Mouse (Mus musculus) adrenal gland, postnatal 4 days (tissue): ENCODE measurements around the gene Cd68. TPM values are rescaled to one million over a fixed set of nuclear protein-coding genes. Genes with fewer than 3 reads are reported as not detected.
"Not testable (repeated sequence)": the region's sequence is repeated elsewhere in the genome, so short reads cannot be mapped to it uniquely, and the experiment has no call there.

ENCODE experiments used
- DNase-seq, 2 experiments: peaks; one replicate each; pipeline ENCODE4 v3.0.0; 2021 to 2022; ENCODE audit warnings: low spot score in 2 of 2, mixed read lengths in 2 of 2
- microRNA-seq: library from miRNA; unstranded; fragments of <30 nt; microRNA quantifications from one replicate; pipeline ENCODE4 v1.2.0, GENCODE M21; 2021
- total RNA-seq, 2 experiments: library from RNA; stranded (reverse); gene quantifications; 2 replicates each; pipeline ENCODE4 v1.2.3; 2021

Cd68 gene
- total RNA-seq, 2 experiments from 2014 or later: 11.9 to 12.5 TPM

GRCm38 (mm10) chr11:69632284-69633089, 33.5 kb downstream of the Cd68 start, which contains the start of gene Fxr2:
Fxr2 (plus strand) TSS chr11:69632990.
- peak; percentile 99 to 100 for DNase-seq

- no peak for DNase-seq
These were observed 36.2 kb downstream of the Cd68 start for GRCm38 (mm10) chr11:69629802-69630201.

GRCm38 (mm10) chr11:69628286-69628685, 37.7 kb downstream of the Cd68 start:
- DNase-seq: peak in 1 of 2 experiments; percentile 50

DNA sequence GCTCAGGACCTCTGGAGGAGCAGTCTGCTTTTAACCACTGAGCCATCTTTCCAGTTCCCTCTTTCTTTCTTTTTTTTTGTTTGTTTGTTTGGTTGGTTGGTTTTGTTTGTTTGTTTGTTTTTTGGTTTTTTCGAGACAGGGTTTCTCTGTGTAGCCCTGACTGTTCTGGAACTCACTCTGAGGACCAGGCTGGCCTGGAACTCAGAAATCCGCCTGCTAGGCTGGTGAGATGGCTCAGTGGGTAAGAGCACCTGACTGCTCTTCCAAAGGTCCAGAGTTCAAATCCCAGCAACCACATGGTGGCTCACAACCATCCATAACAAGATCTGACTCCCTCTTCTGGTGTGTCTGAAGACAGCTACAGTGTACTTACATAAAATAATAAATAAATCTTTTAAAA, 41.6 kb downstream of the Cd68 start:
- DNase-seq: not testable (repeated sequence)

DNA sequence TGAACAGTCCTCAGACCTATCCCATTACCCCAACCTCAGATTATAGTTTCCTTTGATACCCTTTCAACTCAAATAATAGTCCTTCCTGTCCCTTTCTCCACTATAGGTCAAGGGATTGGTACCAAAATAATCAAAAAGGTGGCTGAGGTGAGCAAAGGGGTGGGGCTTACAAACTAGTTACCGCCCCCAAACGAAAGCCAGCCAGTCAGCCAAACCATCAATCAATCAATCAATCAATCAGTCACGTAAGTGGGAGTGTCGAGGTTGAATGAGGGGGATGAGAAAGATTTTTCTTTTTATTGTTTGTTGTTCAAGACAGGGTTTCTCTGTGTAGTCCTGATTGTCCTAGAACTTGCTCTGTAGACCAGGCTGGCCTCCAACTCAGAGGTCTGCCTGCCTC, 42.9 kb downstream of the Cd68 start:
- no peak for DNase-seq

DNA sequence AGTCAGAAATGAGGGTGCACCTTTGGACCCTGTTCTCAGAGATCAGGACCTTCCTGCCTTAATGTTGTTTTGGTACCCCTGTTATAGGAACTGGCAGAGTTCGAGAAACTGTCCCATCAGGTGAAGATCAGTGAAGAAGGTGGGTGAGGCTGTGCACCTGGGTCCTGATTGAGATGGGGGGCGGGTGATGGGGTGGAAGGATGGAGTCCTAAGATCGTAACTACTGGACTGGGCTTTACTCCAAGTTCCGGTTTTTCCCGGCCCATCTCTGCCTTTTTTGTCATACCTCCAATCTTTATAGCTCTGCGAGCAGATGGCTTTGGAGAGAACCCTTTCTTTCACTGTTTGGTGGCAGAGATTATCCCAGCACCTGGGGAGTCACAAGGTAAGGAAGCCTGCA, 43.5 kb downstream of the Cd68 start:
- no peak for DNase-seq

DNA sequence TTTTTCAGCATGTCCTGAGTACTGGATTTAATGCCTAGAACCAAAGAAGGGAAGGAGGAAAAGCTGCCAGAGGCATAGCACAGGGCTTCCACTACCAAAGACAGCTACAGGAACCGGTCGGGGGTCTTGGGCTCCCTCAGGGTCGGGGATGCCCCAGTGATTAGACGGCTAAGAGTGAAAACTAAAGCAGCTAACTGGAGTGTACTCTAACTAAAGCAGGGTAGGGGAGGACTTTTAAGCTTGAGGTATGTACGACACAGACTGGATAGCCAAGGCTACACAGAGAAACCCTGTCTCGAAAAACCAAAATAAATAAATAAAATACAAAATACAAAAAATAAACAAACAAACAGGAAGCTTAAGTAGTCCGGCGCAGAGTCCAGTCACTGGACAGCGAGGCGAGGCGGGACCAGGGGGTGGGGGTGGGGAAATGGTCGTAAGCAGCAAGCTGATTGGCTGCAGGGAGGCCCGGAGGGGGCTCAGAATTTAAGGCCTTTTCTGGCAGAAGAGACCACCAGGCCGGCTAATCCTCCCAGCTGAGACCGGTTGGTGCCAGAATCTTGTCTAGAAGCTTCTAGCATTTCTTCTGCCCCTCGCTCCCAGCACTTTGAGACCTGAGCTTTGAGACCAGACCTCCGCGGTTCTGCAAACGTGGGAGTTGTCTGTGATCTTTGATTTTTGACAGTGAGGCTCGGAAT, 44.2 kb downstream of the Cd68 start, which contains the start of gene Sat2:
Gene Sat2, plus strand, starts transcription at position 454 of the 698 bp plus-strand sequence.
- DNase-seq: peak in 1 of 2 experiments; percentile 30

- DNase-seq: no peak
These were observed 45.4 kb downstream of the Cd68 start for GRCm38 (mm10) chr11:69620394-69621081.

- no peak for DNase-seq
These were observed 48.1 kb downstream of the Cd68 start, which contains the start of gene Shbg for GRCm38 (mm10) chr11:69617805-69618204. Shbg (minus strand) TSS chr11:69617905.

DNA sequence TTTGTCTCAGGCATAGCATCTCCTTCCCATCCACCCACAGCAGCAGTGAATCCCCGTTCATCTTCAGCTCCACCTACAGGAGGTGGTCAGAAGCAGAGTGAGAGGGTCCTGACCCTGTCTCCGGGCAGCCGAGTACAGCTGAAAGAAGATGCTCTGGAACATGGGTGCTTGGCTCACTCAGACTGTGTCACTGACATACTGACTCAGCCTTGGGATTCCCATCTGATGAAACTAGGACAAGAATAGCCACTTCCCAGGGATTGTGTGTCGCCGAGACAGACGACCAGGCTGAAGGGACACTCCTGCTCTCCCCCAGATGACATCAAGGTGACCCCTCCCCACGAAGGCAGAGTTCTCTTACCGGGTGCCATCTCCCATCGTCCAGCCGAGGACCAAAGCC, 49.2 kb downstream of the Cd68 start:
- DNase-seq: no peak

GRCm38 (mm10) chr11:69614257-69614588, 51.7 kb downstream of the Cd68 start:
- DNase-seq: not testable (repeated sequence)

Small RNA genes within 50 kb of the gene (microRNA-seq; reads per million reads assigned to microRNA genes)
- 3.7 reads per million, percentile 10 among the genes with 10 or more reads in this experiment for gene Mir1934
- not detected for gene Mir467f

Other genes with a start within 250 kb of the Cd68 start
- gene Dnah2, start 117.0 kb downstream of the Cd68 start, total RNA-seq: 1 to 10 TPM; 1.1 to 1.7 TPM
- 1 to 10 TPM; 9.4 to 9.6 TPM for gene Efnb3, start 105.9 kb downstream of the Cd68 start, total RNA-seq
- 10 to 100 TPM; 13.0 to 13.1 TPM for gene Wrap53, start 85.9 kb downstream of the Cd68 start, total RNA-seq
- 100 to 1,000 TPM in 1 of 2 experiments, 10 to 100 TPM in 1; 92.4 to 101 TPM for gene Trp53, start 85.8 kb downstream of the Cd68 start, total RNA-seq
- 10 to 100 TPM; 74.6 to 83.4 TPM for gene Atp1b2, start 60.2 kb downstream of the Cd68 start, total RNA-seq
- gene Shbg, start 48.2 kb downstream of the Cd68 start, total RNA-seq: under 1 TPM in 1 of 2 experiments, not detected in 1; 0.59 TPM
- gene Sat2, start 44.1 kb downstream of the Cd68 start, total RNA-seq: 10 to 100 TPM; 18.3 to 20.9 TPM
- gene Fxr2, start 33.2 kb downstream of the Cd68 start, total RNA-seq: 100 to 1,000 TPM in 1 of 2 experiments, 10 to 100 TPM in 1; 89.3 to 111 TPM
- gene Sox15, start 10.8 kb downstream of the Cd68 start, total RNA-seq: under 1 TPM; 0.62 to 0.73 TPM
- gene Mpdu1, start 3.5 kb downstream of the Cd68 start, total RNA-seq: 100 to 1,000 TPM; 107 to 119 TPM
- 100 to 1,000 TPM; 640 to 673 TPM for gene Eif4a1, start 6.3 kb upstream of the Cd68 start, total RNA-seq
- 10 to 100 TPM; 86.6 to 90.7 TPM for gene Senp3, start 15.9 kb upstream of the Cd68 start, total RNA-seq
- gene Tnfsf13, start 19.6 kb upstream of the Cd68 start, total RNA-seq: 1 to 10 TPM; 4.2 to 5.2 TPM
- 10 to 100 TPM; 23.0 to 23.1 TPM for gene Tnfsf12, start 29.7 kb upstream of the Cd68 start, total RNA-seq
- gene Tnfsfm13, start 29.9 kb upstream of the Cd68 start, total RNA-seq: 1 to 10 TPM; 3.1 to 4.6 TPM
- 100 to 1,000 TPM in 1 of 2 experiments, 10 to 100 TPM in 1; 92.4 to 108 TPM for gene Polr2a, start 92.5 kb upstream of the Cd68 start, total RNA-seq
- gene Slc35g3, start 95.8 kb upstream of the Cd68 start, total RNA-seq: not detected
- 10 to 100 TPM; 48.5 to 58.3 TPM for gene Zbtb4, start 99.8 kb upstream of the Cd68 start, total RNA-seq
- gene Chrnb1, start 129.8 kb upstream of the Cd68 start, total RNA-seq: 1 to 10 TPM; 3.6 to 4.0 TPM
- gene Fgf11, start 135.7 kb upstream of the Cd68 start, total RNA-seq: 1 to 10 TPM; 3.4 to 4.8 TPM
- 1 to 10 TPM in 1 of 2 experiments, under 1 TPM in 1; 0.76 to 1.4 TPM for gene Tmem102, start 139.5 kb upstream of the Cd68 start, total RNA-seq
- gene Gm39566, start 149.1 kb upstream of the Cd68 start, total RNA-seq: not detected
- gene Spem2, start 152.3 kb upstream of the Cd68 start, total RNA-seq: not detected
- not detected for gene Spem1, start 156.0 kb upstream of the Cd68 start, total RNA-seq
- 10 to 100 TPM; 33.6 to 35.2 TPM for gene Nlgn2, start 171.6 kb upstream of the Cd68 start, total RNA-seq
- gene Tmem256, start 172.4 kb upstream of the Cd68 start, total RNA-seq: 100 to 1,000 TPM; 141 to 143 TPM
- gene Plscr3, start 180.2 kb upstream of the Cd68 start, total RNA-seq: 10 to 100 TPM; 76.6 to 77.9 TPM
- gene Tnk1, start 192.6 kb upstream of the Cd68 start, total RNA-seq: 1 to 10 TPM in 1 of 2 experiments, under 1 TPM in 1; 0.17 to 1.7 TPM
- not detected for gene Tmem95, start 211.9 kb upstream of the Cd68 start, total RNA-seq
- gene Kctd11, start 215.3 kb upstream of the Cd68 start, total RNA-seq: 1 to 10 TPM; 3.4 to 4.1 TPM
- gene Acap1, start 229.4 kb upstream of the Cd68 start, total RNA-seq: 1 to 10 TPM; 1.4 to 1.7 TPM
- gene 2810408A11Rik, start 234.8 kb upstream of the Cd68 start, total RNA-seq: 1 to 10 TPM; 4.8 to 5.6 TPM
- 10 to 100 TPM; 45.9 to 53.3 TPM for gene Neurl4, start 234.9 kb upstream of the Cd68 start, total RNA-seq
- 10 to 100 TPM; 60.0 to 67.0 TPM for gene Gps2, start 247.7 kb upstream of the Cd68 start, total RNA-seq